Mouse (Mus musculus) stomach, embryonic 15.5 days (tissue): ENCODE data around the gene Inpp1. TPM values are rescaled to one million over a fixed set of nuclear protein-coding genes. Genes with fewer than 3 reads are reported as not detected.
A peak's percentile ranks its signal among the peaks of the same experiment; 100 is the strongest.

Source experiments
- ATAC-seq: fragments of 200-750 bp; cut with Nextera tagmentation; 2 replicates; pipeline ENCODE4 v1.8.0; 2017; ENCODE audit warnings: low read depth, moderate number of reproducible peaks, moderate TSS enrichment; ENCODE audit not compliant: insufficient read depth, low FRiP score
- H3K27ac ChIP-seq: fragments of 300-500 bp; sonication (generic); 2 replicates; pipeline ENCODE4 v1.5.1; 2015; ENCODE audit warnings: mild to moderate bottlenecking, inconsistent platforms
- H3K27me3 ChIP-seq: fragments of 300-500 bp; sonication (generic); replicated peaks from 2 replicates; pipeline ENCODE4 v1.6.1; 2015; ENCODE audit warnings: inconsistent platforms
- H3K36me3 ChIP-seq: fragments of 300-500 bp; sonication (generic); 2 replicates; pipeline ENCODE4 v1.6.1; 2015; ENCODE audit warnings: inconsistent platforms
- H3K4me1 ChIP-seq: fragments of 300-500 bp; sonication (generic); 2 replicates; pipeline ENCODE4 v1.6.1; 2015; ENCODE audit warnings: inconsistent platforms
- H3K4me2 ChIP-seq: fragments of 300-500 bp; sonication (generic); 2 replicates; pipeline ENCODE4 v1.6.1; 2015; ENCODE audit warnings: mild to moderate bottlenecking, inconsistent platforms
- H3K4me3 ChIP-seq: fragments of 300-500 bp; sonication (generic); replicated peaks from 2 replicates; pipeline ENCODE4 v1.5.1; 2015; ENCODE audit warnings: inconsistent platforms
- H3K9ac ChIP-seq: fragments of 300-500 bp; sonication (generic); 2 replicates; pipeline ENCODE4 v1.6.1; 2015; ENCODE audit warnings: inconsistent platforms
- H3K9me3 ChIP-seq: fragments of 300-500 bp; sonication (generic); 2 replicates; pipeline ENCODE4 v1.6.1; 2016; ENCODE audit warnings: inconsistent platforms
- WGBS: fragments of 180-500 bp; shearing (Covaris S2); methylation state at CpG from one replicate; pipeline ENCODE4 v1.1.7; 2015; 5-methylcytosine and 5-hydroxymethylcytosine counted together
- polyA plus RNA-seq: library from polyadenylated mRNA; unstranded; fragments of >200 nt; fragmentation: Nextera tagmentation; extraction: Ambion mirVana; gene quantifications from 2 replicates; pipeline ENCODE4 v1.2.1, GENCODE M21; 2015

Gene Inpp1
- polyA plus RNA-seq, 1 experiment from 2014 or later = 15.9 TPM

DNA sequence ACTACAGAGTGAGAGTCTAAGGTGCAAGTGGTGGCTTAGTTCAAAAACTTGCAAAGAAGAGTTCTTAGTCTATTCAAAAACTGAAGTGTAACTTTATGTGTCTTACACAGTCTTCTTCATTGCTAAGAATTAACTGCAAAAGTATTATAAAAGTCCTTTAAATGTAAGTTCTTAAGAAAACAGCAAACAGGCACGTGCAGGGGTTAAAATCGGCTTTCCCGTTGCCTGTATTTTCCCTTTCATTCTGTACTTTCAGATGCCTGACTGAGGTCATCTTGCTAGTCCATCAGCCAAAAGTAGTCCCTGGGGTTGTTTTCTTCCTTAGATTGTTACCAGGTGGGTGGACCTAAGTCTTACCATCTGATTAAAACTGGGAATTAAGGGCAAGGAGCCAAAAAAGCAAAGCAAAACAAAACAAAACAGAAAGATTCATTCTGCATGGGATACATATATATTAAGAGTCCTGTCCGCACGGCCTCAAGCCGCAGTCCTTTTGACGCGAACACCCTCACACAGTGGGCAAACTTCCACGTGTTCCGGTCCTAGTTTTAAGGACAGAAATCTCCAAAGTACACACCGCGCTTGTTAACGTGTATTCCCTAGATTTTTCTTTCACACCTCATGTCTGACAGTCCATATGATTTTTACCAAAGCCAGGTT is 1.1 kb downstream of the Inpp1 start:
- no peak for ATAC-seq
- Histone ChIP-seq H3K4me3 (peak overlapping the region; percentile 64), H3K4me2 (peak overlapping the region; percentile 79), H3K9me3 (no peaks in the 10 kb centered on the region), H3K9ac (no peak overlapping the region), H3K36me3 (no peaks in the 10 kb centered on the region), H3K27me3 (no peaks in the 10 kb centered on the region), H3K27ac (no peak overlapping the region), H3K4me1 (peaks cover 4% of the 10 kb centered on the region; the same call in 1 of the 2 replicates)
- WGBS = 61% methylated on average over 13 of the region's 13 CpGs

DNA sequence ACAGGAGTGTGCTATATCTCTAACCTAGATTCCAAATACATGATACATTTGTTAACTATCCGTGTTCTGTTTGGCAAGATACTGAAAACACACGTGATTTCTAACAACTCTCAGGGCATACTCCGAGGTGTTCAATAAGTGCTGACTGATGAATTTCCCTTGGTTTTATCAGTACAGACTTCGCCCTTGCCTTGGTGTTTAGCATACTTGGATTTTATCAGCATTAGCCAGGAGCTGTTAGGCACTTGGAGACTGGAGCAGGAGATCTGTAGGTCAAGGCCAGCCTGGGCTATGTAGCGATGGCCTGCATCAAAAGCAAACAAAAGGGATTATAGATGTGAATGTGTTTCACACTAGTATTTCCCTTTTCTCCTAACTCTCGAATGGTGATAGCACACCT is 9.0 kb downstream of the Inpp1 start:
- Histone ChIP-seq H3K27me3 (no peaks in the 10 kb centered on the region), H3K9me3 (no peaks in the 10 kb centered on the region), H3K9ac (no peak overlapping the region), H3K27ac (no peak overlapping the region), H3K36me3 (no peaks in the 10 kb centered on the region), H3K4me3 (no peak overlapping the region), H3K4me1 (no peaks in the 10 kb centered on the region), H3K4me2 (no peak overlapping the region)
- 71% methylated on average over 6 of the region's 6 CpGs for WGBS
- ATAC-seq = peak; percentile 80

DNA sequence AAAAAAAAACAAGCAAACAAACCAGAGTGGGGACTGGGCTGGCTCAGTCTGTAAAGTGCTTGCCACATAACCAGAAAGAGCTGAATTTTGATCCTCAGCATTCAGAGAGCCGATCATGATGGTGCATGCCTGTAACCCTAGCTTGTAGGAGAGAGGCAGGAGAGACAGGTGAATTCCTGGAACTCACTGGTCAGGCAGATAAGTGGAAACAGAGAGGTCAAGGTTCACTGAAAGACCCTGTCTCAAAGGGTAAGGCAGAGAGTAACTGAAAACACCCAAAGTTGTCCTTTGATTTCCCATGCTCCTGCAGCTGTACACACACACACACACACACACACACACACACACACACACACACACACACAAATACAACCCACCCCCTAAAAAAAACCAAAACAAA is 12.4 kb downstream of the Inpp1 start:
- Histone ChIP-seq H3K4me1 (0 out of 2 replicates have a peak, but pooled peaks cover 3% of the 10 kb centered on the region), H3K4me3 (no peak overlapping the region), H3K27ac (no peak overlapping the region), H3K27me3 (no peaks in the 10 kb centered on the region), H3K36me3 (no peaks in the 10 kb centered on the region), H3K9me3 (no peaks in the 10 kb centered on the region), H3K9ac (no peak overlapping the region), H3K4me2 (no peak overlapping the region)
- WGBS = 85% methylated on average over 1 of the region's 1 CpGs
- ATAC-seq = no peak

DNA sequence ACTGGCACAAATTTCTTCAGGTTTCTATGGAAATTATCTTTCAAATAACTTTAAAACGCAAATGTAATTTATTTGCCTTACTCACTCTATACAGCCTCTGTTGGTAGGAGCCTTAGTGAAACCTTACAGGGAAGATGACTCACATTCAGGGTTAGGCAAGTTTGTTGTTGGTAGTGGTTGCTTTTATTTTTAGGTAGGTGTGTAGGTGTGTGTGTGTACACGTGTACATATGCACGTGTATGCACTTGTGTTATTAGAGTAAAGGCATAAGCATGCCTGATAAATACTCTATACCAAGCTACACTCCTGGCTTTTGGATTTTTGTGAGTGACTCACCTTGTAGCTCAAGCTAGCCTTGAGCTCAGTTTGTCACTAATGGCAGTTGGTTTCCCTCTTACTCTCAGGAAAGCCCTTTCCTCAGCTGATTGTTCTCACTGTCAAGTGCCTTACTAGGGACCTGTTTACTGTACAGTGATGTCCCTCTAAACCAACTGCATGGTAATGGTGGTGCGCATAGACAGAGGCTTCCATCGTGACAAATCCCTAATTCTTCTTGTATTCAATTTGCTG is 15.0 kb downstream of the Inpp1 start:
- no peaks in the 10 kb centered on the region for H3K9me3 ChIP-seq
- no peak for ATAC-seq
- H3K4me1 ChIP-seq = peaks cover 11% of the 10 kb centered on the region; the same call in 1 of the 2 replicates
- H3K27me3 ChIP-seq = no peaks in the 10 kb centered on the region
- no peaks in the 10 kb centered on the region for H3K36me3 ChIP-seq
- WGBS = 77% methylated on average over 5 of the region's 5 CpGs
- H3K4me2 ChIP-seq = no peak overlapping the region
- no peak overlapping the region for H3K27ac ChIP-seq
- no peak overlapping the region for H3K9ac ChIP-seq
- H3K4me3 ChIP-seq = no peak overlapping the region

DNA sequence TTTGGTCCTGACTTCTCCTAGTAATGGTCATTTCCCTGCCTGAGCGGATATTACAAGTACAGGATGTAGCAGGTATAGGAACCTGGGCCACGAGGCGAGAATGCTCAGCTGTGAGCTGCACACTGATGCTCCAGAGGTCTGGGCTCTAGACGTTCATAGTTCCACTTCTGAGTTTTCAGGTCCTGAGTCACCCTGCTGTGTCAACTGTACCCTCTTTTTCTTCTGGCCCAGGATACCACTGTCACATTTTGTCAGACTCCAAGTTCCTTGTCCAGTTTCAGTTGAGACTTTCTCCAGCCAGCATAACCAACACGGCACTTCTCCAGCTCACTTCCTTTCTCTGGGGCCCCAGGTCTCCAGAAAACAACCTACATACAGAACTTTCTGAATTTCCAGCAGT is 15.8 kb downstream of the Inpp1 start:
- Histone ChIP-seq H3K27me3 (no peaks in the 10 kb centered on the region), H3K27ac (no peak overlapping the region), H3K9ac (no peak overlapping the region), H3K4me2 (no peak overlapping the region), H3K4me3 (no peak overlapping the region), H3K4me1 (peaks cover 11% of the 10 kb centered on the region; the same call in 1 of the 2 replicates), H3K36me3 (no peaks in the 10 kb centered on the region), H3K9me3 (no peaks in the 10 kb centered on the region)
- 84% methylated on average over 5 of the region's 5 CpGs for WGBS
- ATAC-seq = no peak

DNA sequence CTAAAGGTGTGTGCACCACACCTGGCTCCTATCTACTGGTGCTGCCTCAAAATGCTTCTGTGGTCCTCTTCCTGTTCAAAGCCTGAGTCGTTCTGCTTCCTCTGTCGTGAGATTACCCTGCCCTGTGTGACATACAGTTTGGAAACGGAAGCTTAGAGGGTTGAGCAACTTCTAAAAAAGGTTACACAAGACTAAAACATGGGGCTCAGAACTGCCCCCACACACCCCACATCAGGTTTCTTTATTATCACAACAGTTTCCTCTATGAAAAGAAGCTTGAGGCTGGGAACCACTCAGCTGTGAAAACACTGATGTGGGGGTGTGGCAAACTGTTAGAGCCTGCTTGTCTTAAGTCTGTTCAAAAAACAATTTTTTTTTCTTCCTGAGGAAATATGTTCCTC is 17.1 kb downstream of the Inpp1 start:
- WGBS = 54% methylated on average over 3 of the region's 3 CpGs
- Histone ChIP-seq H3K4me1 (peaks cover 11% of the 10 kb centered on the region; the same call in 1 of the 2 replicates), H3K4me2 (no peak overlapping the region), H3K36me3 (no peaks in the 10 kb centered on the region), H3K9ac (no peak overlapping the region), H3K27me3 (no peaks in the 10 kb centered on the region), H3K9me3 (no peaks in the 10 kb centered on the region), H3K4me3 (no peak overlapping the region), H3K27ac (0 out of 2 replicates have a peak overlapping the region, but pooled peaks have one; percentile 51)
- peak; percentile 68 for ATAC-seq

DNA sequence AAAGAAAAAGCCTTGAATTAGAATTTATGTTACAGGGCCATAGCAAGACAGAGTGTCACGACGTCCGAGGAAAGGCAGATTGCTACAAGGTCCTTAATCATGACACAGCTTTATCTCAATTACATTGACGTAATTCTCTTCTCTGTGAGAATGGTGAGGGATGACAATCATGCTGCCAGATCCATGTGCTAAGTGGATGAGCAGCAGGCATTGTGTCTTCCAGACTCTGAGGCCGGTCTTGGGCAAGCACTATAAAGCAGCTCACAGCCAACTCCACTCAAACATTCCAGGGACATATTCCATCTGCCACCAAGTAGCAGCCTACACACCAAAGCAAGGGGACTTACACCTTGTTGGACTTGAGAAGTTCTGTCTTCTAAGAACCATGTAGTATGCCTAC is 17.7 kb downstream of the Inpp1 start:
- Histone ChIP-seq H3K4me3 (no peak overlapping the region), H3K4me1 (peaks cover 11% of the 10 kb centered on the region; the same call in 1 of the 2 replicates), H3K36me3 (no peaks in the 10 kb centered on the region), H3K27me3 (no peaks in the 10 kb centered on the region), H3K9me3 (no peaks in the 10 kb centered on the region), H3K27ac (peak overlapping the region; percentile 51; the same call in 1 of the 2 replicates), H3K4me2 (peak overlapping the region; percentile 29; the same call in 1 of the 2 replicates), H3K9ac (no peak overlapping the region)
- WGBS = 46% methylated on average over 5 of the region's 5 CpGs
- no peak for ATAC-seq

DNA sequence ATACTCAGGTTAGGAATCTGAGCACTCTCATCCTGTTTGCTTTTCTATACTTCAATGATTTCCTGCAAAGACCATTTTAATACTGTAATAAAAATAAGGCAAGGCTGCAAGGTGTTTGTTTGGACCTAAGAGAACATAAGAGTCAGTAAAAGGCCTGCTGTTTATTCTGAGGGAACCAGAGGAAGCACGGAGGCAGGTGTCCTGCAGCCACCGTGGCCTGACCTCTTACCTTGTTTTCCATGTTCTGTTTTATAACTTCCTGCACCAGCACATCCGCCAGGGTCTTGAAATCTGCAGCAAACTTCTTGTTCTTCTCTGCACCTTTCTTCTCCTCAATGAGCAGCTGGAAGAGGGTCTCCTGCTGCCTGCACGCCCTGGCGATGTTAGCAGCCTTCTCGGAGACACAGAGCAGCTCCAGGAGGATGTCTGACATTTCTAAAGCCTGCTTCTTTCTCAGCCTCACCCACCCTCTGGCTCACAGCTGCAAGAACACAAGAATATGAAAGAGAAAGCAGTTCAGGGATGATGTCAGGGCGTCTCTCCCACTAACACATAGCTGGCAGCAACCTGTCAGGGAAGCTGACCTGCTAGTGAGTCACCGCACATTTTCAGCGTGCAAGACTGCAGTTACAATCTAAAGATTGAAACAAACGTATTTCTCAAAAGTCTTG is 18.3 kb downstream of the Inpp1 start:
- Histone ChIP-seq H3K4me1 (peaks cover 11% of the 10 kb centered on the region; the same call in 1 of the 2 replicates), H3K9me3 (no peaks in the 10 kb centered on the region), H3K4me3 (no peak overlapping the region), H3K9ac (no peak overlapping the region), H3K27me3 (no peaks in the 10 kb centered on the region), H3K27ac (peak overlapping the region; percentile 51; the same call in 1 of the 2 replicates), H3K36me3 (no peaks in the 10 kb centered on the region), H3K4me2 (peak overlapping the region; percentile 29)
- WGBS = 45% methylated on average over 10 of the region's 10 CpGs
- ATAC-seq = peak; percentile 23; the same call in 1 of the 2 replicates

DNA sequence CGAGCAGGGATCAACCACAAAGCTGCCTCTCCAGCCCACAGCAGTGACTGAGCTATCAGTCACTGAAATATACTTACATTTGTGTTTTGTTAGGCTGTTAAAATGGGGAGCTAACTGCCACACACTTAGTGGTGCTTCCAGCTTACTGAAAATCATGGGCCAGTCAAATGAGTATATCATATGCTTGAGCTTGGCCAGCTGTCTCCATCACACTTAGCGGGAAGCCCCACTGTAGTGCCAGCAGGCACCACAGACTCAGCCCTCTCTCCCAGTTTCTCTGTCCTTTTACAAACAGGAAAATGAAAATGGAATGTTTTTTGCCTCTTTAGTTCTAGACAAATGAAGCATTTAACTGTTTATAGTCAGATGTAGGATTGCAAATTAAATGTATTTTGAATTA is 21.6 kb downstream of the Inpp1 start:
- Histone ChIP-seq H3K4me1 (peaks cover 11% of the 10 kb centered on the region; the same call in 1 of the 2 replicates), H3K36me3 (no peaks in the 10 kb centered on the region), H3K27me3 (no peaks in the 10 kb centered on the region), H3K4me3 (no peak overlapping the region), H3K9ac (no peak overlapping the region), H3K27ac (no peak overlapping the region), H3K9me3 (no peaks in the 10 kb centered on the region), H3K4me2 (no peak overlapping the region)
- no peak for ATAC-seq
- 60% methylated on average over 2 of the region's 2 CpGs for WGBS

DNA sequence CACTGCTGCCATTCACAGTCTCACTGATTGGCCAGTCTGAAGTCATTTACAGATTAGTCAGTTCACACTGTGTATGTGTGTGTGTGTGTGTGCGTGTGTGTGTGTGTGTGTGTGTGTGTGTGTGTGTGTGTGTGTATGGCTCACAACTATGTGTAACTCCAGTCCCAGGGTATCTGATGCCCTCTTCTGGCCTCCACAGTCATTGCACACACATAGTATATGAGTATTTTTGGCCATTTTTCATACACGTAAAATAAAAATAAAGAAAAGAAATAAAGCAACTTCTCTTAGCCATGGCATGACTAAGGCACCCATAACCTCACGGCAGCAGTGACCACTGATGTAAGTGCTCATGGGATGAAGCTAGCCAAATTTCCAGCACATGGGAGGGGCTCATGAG is 23.8 kb downstream of the Inpp1 start:
- no peaks in the 10 kb centered on the region for H3K36me3 ChIP-seq
- H3K27me3 ChIP-seq = no peaks in the 10 kb centered on the region
- ATAC-seq = no peak
- H3K4me2 ChIP-seq = no peak overlapping the region
- H3K27ac ChIP-seq = no peak overlapping the region
- WGBS = 85% methylated on average over 3 of the region's 3 CpGs
- H3K4me1 ChIP-seq = no peaks in the 10 kb centered on the region
- H3K9me3 ChIP-seq = no peaks in the 10 kb centered on the region
- H3K9ac ChIP-seq = no peak overlapping the region
- H3K4me3 ChIP-seq = no peak overlapping the region

DNA sequence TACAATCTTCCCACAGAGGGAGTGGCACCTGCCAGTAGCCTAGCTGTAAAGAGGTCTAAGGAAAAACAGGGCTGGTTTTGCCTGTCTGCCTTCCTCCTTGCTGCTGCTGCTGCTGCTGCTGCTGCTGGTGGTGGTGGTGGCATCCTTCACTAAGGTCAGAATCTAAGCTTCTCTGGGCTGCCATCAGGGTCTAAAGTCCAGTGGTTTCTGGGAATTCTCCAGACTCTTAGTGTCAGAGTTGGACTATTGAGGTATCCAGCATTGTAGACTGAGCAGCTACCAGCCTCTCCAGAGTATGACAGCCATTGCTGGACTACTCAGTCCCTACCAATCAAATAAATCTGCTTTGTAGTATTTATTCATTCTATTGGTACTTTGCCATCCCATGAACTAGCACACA is 24.8 kb downstream of the Inpp1 start:
- H3K36me3 ChIP-seq = no peaks in the 10 kb centered on the region
- H3K27me3 ChIP-seq = no peaks in the 10 kb centered on the region
- H3K9me3 ChIP-seq = no peaks in the 10 kb centered on the region
- H3K27ac ChIP-seq = no peak overlapping the region
- no peak overlapping the region for H3K9ac ChIP-seq
- H3K4me3 ChIP-seq = no peak overlapping the region
- no peak for ATAC-seq
- no peaks in the 10 kb centered on the region for H3K4me1 ChIP-seq
- H3K4me2 ChIP-seq = no peak overlapping the region

DNA sequence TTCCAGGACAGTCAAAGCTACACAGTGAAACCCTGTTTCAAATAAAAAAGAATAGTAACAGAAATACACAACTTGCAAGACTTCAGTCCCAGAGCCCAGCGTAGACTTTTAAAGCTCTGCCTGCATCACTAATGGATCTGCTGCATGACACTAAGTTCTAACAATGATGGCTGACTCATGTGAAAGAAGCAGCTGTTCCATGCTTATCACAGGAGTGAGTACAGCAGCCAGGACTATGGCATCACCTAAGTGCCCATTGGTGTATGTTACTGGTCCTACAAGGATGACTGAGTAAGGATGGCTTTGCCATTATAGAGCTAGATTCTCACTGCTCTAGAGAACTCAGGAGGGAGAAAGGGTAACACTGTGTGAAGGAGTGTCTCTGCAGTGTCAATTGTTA is 30.2 kb downstream of the Inpp1 start:
- WGBS = 98% methylated on average over 1 of the region's 1 CpGs
- no peak overlapping the region for H3K4me3 ChIP-seq
- H3K9ac ChIP-seq = no peak overlapping the region
- H3K4me1 ChIP-seq = no peaks in the 10 kb centered on the region
- no peak overlapping the region for H3K4me2 ChIP-seq
- ATAC-seq = 0 out of 2 replicates have a peak, but pooled peaks have one; percentile 10
- no peaks in the 10 kb centered on the region for H3K36me3 ChIP-seq
- no peak overlapping the region for H3K27ac ChIP-seq
- no peaks in the 10 kb centered on the region for H3K27me3 ChIP-seq
- H3K9me3 ChIP-seq = no peaks in the 10 kb centered on the region
